Mouse (Mus musculus): Measurements from ENCODE around the gene Itfg2. TPM values are rescaled to one million over a fixed set of nuclear protein-coding genes. Genes with fewer than 3 reads are reported as not detected.

Itfg2 gene
- polyA plus RNA-seq, 1 experiment from 2014 or later = 25.8 TPM

DNA sequence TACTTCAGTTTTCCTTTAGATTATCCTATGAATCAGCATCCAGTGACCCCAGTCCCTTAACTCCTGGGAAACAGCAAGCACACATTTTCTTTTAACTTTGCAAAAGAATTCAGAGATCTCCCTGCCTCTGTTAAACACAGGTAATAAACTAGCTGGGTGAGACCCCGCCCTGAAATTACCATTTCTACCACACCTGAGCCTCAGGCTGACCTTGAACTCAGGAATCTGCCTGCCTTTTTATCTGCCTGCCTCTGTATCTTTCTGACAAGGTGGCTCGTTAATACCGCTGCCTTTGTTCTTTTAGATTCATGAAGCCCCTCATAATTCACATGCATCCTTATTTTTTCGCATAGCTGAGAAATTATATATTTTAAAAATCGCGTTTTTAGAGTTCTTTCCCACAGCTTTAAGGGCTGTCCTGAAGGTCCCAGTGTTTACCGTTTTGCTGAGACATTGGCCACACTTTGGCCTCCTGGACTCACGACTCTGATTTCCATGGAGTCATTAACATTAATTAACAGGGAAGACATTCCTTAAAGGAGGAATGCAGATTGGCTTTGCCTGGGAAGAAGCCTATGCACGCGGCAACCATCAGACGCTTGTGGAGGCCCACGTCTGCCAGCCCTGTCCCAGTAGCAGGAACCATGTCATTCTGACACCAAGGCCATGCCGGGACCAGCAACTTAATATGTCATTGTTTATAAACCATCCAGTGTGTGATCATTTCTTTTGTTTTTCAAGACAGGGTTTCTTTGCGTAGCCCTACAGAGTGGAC lies 36.2 kb upstream of the Itfg2 start:
- Histone ChIP-seq H3K9me3 (replicated peaks; ENCODE audit: control insufficient read depth, low read length) (0 out of 2 replicates have a peak, but pooled peaks cover 2% of the 10 kb centered on the region), H3K4me2 (no peak overlapping the region), H3K36me3 (ENCODE audit: control insufficient read depth, insufficient read depth, low read length) (no peaks in the 10 kb centered on the region), H3K27ac (ENCODE audit: low read depth, low read length) (no peak overlapping the region), H3K27me3 (ENCODE audit: control insufficient read depth, insufficient read depth, low read length) (no peaks in the 10 kb centered on the region), H3K9ac (ENCODE audit: low read depth, low read length) (no peak overlapping the region), H3K4me1 (ENCODE audit: control insufficient read depth, insufficient read depth, low read length) (no peaks in the 10 kb centered on the region), H3K4me3 (ENCODE audit: low read depth, low read length) (no peak overlapping the region)
- WGBS (ENCODE audit: insufficient replicate concordance) = 75% methylated on average over 14 of the region's 14 CpGs
- ATAC-seq (replicated peaks; ENCODE audit: insufficient number of reproducible peaks, low FRiP score, low TSS enrichment) = no peak

DNA sequence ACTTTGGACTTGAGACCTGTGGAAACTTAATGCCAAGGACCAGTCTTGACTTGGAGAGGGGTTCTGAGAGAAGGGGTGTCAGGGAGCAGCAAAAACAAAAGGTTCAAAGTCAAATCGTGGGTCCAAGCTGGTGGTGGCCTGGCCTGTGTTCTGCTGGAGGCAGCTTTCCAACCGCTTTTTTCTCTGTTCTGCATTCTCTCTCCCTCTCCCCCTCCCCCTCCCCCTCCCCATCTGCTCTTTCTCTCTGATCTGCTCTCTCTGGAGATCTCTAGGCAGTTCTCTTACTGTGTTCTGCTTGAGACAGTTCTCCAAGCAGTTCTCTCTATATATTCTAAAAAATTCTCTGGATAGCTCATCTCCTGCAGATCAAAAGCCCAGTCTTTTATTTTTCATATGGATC lies 35.6 kb upstream of the Itfg2 start:
- Histone ChIP-seq H3K36me3 (ENCODE audit: control insufficient read depth, insufficient read depth, low read length) (no peaks in the 10 kb centered on the region), H3K9me3 (replicated peaks; ENCODE audit: control insufficient read depth, low read length) (0 out of 2 replicates have a peak, but pooled peaks cover 2% of the 10 kb centered on the region), H3K27me3 (ENCODE audit: control insufficient read depth, insufficient read depth, low read length) (no peaks in the 10 kb centered on the region), H3K4me1 (ENCODE audit: control insufficient read depth, insufficient read depth, low read length) (no peaks in the 10 kb centered on the region), H3K9ac (ENCODE audit: low read depth, low read length) (no peak overlapping the region), H3K4me3 (ENCODE audit: low read depth, low read length) (no peak overlapping the region), H3K27ac (ENCODE audit: low read depth, low read length) (no peak overlapping the region), H3K4me2 (no peak overlapping the region)
- no peak for ATAC-seq (replicated peaks; ENCODE audit: insufficient number of reproducible peaks, low FRiP score, low TSS enrichment)
- 20% methylated on average over 2 of the region's 2 CpGs for WGBS (ENCODE audit: insufficient replicate concordance)

DNA sequence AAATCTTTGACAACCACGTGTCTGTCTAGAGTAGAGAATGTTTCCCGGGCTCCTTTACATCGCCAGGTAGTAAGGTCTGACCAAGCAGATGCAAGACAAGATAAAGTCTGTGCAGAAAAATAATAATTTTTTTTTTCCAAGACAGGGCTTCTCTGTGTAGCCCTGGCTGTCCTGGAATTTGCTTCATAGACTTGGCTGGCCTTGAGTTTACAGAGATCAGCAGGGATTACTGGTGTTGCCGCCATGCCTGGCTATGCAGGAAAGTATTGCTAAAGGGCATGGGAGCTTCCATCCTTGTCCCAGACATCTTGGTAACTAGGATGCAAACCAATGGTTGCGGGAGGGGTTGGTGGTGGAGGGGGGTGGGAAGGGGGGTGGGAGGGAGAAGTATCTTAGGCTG lies 32.5 kb upstream of the Itfg2 start:
- no peaks in the 10 kb centered on the region for H3K4me1 ChIP-seq (ENCODE audit: control insufficient read depth, insufficient read depth, low read length)
- H3K4me2 ChIP-seq = no peak overlapping the region
- no peak overlapping the region for H3K27ac ChIP-seq (ENCODE audit: low read depth, low read length)
- H3K9ac ChIP-seq (ENCODE audit: low read depth, low read length) = no peak overlapping the region
- no peak overlapping the region for H3K4me3 ChIP-seq (ENCODE audit: low read depth, low read length)
- H3K27me3 ChIP-seq (ENCODE audit: control insufficient read depth, insufficient read depth, low read length) = no peaks in the 10 kb centered on the region
- ATAC-seq (replicated peaks; ENCODE audit: insufficient number of reproducible peaks, low FRiP score, low TSS enrichment) = no peak
- H3K36me3 ChIP-seq (ENCODE audit: control insufficient read depth, insufficient read depth, low read length) = no peaks in the 10 kb centered on the region
- no peaks in the 10 kb centered on the region for H3K9me3 ChIP-seq (replicated peaks; ENCODE audit: control insufficient read depth, low read length)
- 76% methylated on average over 5 of the region's 5 CpGs for WGBS (ENCODE audit: insufficient replicate concordance)

DNA sequence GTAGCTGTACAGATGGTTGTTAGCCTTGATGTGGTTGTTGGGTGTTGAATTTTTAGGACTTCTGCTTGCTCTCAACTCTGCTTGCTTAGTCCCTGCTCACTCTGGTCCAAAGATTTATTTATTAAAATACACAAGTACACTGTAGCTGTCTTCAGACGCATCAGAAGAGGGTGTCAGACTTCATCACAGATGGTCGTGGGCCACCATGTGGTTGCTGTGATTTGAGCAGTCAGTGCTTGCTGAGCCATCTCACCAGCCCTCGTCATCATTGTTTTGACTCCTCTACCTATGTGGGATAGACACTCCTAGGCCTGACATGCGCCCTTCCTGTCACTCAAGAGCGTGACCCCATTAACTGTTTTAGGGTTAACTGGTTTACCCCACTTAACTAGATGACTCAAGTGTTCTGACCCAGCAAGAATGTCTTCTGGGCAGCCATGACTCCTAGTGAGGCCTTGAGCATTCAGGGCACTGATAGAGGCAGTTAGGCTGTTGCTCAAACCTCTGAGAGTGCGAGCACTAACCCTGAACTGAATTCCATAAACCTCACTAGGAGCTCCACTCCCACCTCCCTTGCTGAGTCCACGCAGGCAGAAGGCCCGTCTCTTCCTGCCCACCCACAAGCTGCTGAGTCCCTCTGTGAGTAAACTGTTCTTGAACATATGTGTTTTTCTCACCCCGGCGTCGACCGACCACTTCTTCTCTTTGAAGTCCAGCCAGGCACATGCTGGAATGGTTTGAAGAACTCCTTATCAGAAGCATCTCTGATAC lies 31.3 kb upstream of the Itfg2 start:
- Histone ChIP-seq H3K9ac (ENCODE audit: low read depth, low read length) (no peak overlapping the region), H3K36me3 (ENCODE audit: control insufficient read depth, insufficient read depth, low read length) (no peaks in the 10 kb centered on the region), H3K27me3 (ENCODE audit: control insufficient read depth, insufficient read depth, low read length) (no peaks in the 10 kb centered on the region), H3K4me1 (ENCODE audit: control insufficient read depth, insufficient read depth, low read length) (no peaks in the 10 kb centered on the region), H3K4me2 (no peak overlapping the region), H3K27ac (ENCODE audit: low read depth, low read length) (no peak overlapping the region), H3K4me3 (ENCODE audit: low read depth, low read length) (no peak overlapping the region), H3K9me3 (replicated peaks; ENCODE audit: control insufficient read depth, low read length) (no peaks in the 10 kb centered on the region)
- no peak for ATAC-seq (replicated peaks; ENCODE audit: insufficient number of reproducible peaks, low FRiP score, low TSS enrichment)
- 70% methylated on average over 12 of the region's 12 CpGs for WGBS (ENCODE audit: insufficient replicate concordance)

DNA sequence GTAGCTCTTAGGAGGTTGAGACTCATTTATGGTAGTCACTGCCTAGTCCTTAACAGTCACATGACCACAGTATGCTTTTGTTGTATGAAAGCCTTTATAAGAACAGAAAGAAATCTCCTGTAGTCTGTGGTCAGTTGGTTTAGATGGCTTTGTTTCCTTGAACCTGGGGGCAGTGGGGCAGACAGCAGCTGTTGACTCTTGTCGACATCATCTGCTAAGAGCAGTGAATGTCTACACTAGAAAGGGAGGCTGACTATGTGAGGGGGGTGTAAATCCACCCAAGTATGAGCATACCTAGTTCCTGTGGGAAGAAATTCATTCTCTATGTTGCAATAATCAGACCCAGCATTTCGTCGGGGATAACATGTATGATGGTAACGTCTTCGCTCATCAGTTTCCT lies 22.3 kb upstream of the Itfg2 start:
- Histone ChIP-seq H3K9me3 (replicated peaks; ENCODE audit: control insufficient read depth, low read length) (no peaks in the 10 kb centered on the region), H3K36me3 (ENCODE audit: control insufficient read depth, insufficient read depth, low read length) (no peaks in the 10 kb centered on the region), H3K27me3 (ENCODE audit: control insufficient read depth, insufficient read depth, low read length) (no peaks in the 10 kb centered on the region), H3K4me2 (no peak overlapping the region), H3K9ac (ENCODE audit: low read depth, low read length) (no peak overlapping the region), H3K4me3 (ENCODE audit: low read depth, low read length) (no peak overlapping the region), H3K27ac (ENCODE audit: low read depth, low read length) (no peak overlapping the region), H3K4me1 (ENCODE audit: control insufficient read depth, insufficient read depth, low read length) (0 out of 2 replicates have a peak, but pooled peaks cover 4% of the 10 kb centered on the region)
- no peak for ATAC-seq (replicated peaks; ENCODE audit: insufficient number of reproducible peaks, low FRiP score, low TSS enrichment)
- 92% methylated on average over 5 of the region's 5 CpGs for WGBS (ENCODE audit: insufficient replicate concordance)

DNA sequence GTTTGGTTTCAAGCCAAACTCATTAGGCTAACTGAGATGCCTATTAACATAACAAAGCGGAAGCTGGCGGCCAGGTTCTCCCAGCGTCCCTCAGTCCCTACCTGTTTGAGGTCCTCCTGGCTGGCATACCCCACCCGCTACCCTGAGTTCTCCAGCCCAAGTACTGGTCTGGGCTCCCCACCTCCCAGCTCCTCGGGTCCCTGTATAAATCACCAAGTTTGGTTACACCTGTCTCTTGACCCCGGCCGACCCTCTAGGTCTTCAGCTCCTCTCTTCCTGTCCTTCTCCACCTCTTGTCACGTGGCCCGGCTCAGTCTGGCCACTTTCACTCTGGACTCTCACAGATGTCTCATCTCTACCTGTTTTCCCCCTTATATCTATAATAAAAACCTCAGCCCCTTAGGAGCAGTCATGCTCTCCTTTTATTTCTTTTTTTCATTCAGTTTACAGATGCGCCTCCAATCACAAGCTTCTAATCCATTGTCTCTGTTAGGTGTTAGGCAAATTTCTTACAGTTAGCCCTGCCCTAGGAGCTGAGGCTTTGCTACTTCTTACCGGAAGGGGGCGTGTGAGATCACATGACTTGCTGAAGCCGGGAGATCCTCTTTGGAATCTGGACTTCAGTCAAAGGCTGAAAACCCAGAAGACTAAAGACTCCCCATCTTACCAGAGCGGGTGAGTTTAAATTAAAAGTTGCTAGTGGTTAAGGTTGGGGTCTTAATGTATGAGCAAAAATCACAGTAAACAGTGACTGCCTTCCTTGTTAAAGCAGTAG lies 21.2 kb upstream of the Itfg2 start:
- peak overlapping the region; percentile 22 for H3K4me3 ChIP-seq (ENCODE audit: low read depth, low read length)
- H3K9ac ChIP-seq (ENCODE audit: low read depth, low read length) = 0 out of 2 replicates have a peak overlapping the region, but pooled peaks have one; percentile 1
- no peak overlapping the region for H3K27ac ChIP-seq (ENCODE audit: low read depth, low read length)
- no peak for ATAC-seq (replicated peaks; ENCODE audit: insufficient number of reproducible peaks, low FRiP score, low TSS enrichment)
- H3K9me3 ChIP-seq (replicated peaks; ENCODE audit: control insufficient read depth, low read length) = no peaks in the 10 kb centered on the region
- 12% methylated on average over 14 of the region's 14 CpGs for WGBS (ENCODE audit: insufficient replicate concordance)
- H3K4me1 ChIP-seq (ENCODE audit: control insufficient read depth, insufficient read depth, low read length) = 0 out of 2 replicates have a peak, but pooled peaks cover 4% of the 10 kb centered on the region
- H3K4me2 ChIP-seq = peak overlapping the region; percentile 62
- no peaks in the 10 kb centered on the region for H3K36me3 ChIP-seq (ENCODE audit: control insufficient read depth, insufficient read depth, low read length)
- H3K27me3 ChIP-seq (ENCODE audit: control insufficient read depth, insufficient read depth, low read length) = no peaks in the 10 kb centered on the region

DNA sequence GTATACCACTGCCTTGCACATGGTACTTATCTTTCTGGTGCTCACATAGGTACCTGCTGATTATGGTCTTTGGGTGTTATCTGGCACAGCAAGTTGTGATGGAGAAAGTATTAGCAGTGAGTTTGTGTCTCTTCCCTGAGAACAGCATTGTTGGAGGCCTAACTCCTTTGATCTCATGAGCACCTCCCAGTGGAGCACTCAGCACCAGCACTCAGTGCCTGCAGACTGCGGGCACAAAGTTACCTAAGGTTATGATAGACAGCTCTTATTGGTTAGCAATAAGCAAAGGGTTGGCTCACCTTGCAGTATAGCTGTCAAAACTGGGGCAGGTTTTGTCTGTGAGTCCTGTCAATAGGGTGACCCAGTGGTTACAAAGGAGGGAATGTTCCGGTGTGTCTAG lies 15.5 kb upstream of the Itfg2 start:
- H3K9me3 ChIP-seq (replicated peaks; ENCODE audit: control insufficient read depth, low read length) = no peaks in the 10 kb centered on the region
- H3K4me3 ChIP-seq (ENCODE audit: low read depth, low read length) = no peak overlapping the region
- no peaks in the 10 kb centered on the region for H3K27me3 ChIP-seq (ENCODE audit: control insufficient read depth, insufficient read depth, low read length)
- no peak overlapping the region for H3K4me2 ChIP-seq
- H3K27ac ChIP-seq (ENCODE audit: low read depth, low read length) = no peak overlapping the region
- WGBS (ENCODE audit: insufficient replicate concordance) = 87% methylated on average over 2 of the region's 2 CpGs
- ATAC-seq (replicated peaks; ENCODE audit: insufficient number of reproducible peaks, low FRiP score, low TSS enrichment) = no peak
- H3K9ac ChIP-seq (ENCODE audit: low read depth, low read length) = no peak overlapping the region
- H3K36me3 ChIP-seq (ENCODE audit: control insufficient read depth, insufficient read depth, low read length) = peaks cover 4% of the 10 kb centered on the region; the same call in 1 of the 2 replicates
- H3K4me1 ChIP-seq (ENCODE audit: control insufficient read depth, insufficient read depth, low read length) = peaks cover 18% of the 10 kb centered on the region

DNA sequence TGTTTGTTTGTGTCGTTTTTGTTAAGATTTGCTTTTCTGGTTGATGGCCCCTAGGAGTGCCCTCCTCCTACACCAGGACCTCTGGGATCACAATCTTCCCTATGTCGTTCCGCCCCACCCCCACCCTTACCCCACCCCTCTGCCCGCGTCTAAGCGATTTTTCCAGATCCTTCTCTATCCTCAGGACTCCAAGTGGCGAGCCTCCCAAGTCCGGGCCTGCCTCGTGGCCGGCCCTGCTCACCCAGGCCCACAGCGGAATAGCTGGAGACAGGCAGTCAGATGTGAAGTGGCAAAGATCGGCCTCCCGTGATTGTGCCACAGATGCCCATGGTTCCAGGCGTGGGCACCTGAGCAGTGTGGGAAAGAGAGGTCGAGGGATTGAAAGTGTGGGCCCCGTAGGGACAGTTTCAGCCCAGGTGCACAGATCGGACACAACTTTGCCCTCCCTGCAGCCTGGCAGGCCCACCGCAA lies 14.2 kb upstream of the Itfg2 start:
- H3K4me3 ChIP-seq (ENCODE audit: low read depth, low read length) = peak overlapping the region; percentile 95
- 26% methylated on average over 18 of the region's 18 CpGs for WGBS (ENCODE audit: insufficient replicate concordance)
- H3K9me3 ChIP-seq (replicated peaks; ENCODE audit: control insufficient read depth, low read length) = no peaks in the 10 kb centered on the region
- peaks cover 27% of the 10 kb centered on the region for H3K4me1 ChIP-seq (ENCODE audit: control insufficient read depth, insufficient read depth, low read length)
- no peaks in the 10 kb centered on the region for H3K27me3 ChIP-seq (ENCODE audit: control insufficient read depth, insufficient read depth, low read length)
- peak overlapping the region; percentile 95; the same call in 1 of the 2 replicates for H3K27ac ChIP-seq (ENCODE audit: low read depth, low read length)
- peaks cover 13% of the 10 kb centered on the region for H3K36me3 ChIP-seq (ENCODE audit: control insufficient read depth, insufficient read depth, low read length)
- peak; percentile 52; the same call in 1 of the 2 replicates for ATAC-seq (replicated peaks; ENCODE audit: insufficient number of reproducible peaks, low FRiP score, low TSS enrichment)
- peak overlapping the region; percentile 62 for H3K9ac ChIP-seq (ENCODE audit: low read depth, low read length)
- peak overlapping the region; percentile 75 for H3K4me2 ChIP-seq

Measured in heart, embryonic 11.5 days (tissue).